Mouse (Mus musculus) leukemia stem cell, adult 10-12 weeks (primary cell): ENCODE results near the gene Maneal. TPM values are rescaled to one million over a fixed set of nuclear protein-coding genes. Genes with fewer than 3 reads are reported as not detected.

Source experiments
- polyA plus RNA-seq: library from polyadenylated mRNA; stranded (reverse); fragments of >175 nt; gene quantifications from 2 replicates; pipeline ENCODE4 v1.2.3, GENCODE M21; 2012; ENCODE audit warnings: low replicate concordance

Maneal gene
- polyA plus RNA-seq = 0.06 TPM in 2 replicates

DNA sequence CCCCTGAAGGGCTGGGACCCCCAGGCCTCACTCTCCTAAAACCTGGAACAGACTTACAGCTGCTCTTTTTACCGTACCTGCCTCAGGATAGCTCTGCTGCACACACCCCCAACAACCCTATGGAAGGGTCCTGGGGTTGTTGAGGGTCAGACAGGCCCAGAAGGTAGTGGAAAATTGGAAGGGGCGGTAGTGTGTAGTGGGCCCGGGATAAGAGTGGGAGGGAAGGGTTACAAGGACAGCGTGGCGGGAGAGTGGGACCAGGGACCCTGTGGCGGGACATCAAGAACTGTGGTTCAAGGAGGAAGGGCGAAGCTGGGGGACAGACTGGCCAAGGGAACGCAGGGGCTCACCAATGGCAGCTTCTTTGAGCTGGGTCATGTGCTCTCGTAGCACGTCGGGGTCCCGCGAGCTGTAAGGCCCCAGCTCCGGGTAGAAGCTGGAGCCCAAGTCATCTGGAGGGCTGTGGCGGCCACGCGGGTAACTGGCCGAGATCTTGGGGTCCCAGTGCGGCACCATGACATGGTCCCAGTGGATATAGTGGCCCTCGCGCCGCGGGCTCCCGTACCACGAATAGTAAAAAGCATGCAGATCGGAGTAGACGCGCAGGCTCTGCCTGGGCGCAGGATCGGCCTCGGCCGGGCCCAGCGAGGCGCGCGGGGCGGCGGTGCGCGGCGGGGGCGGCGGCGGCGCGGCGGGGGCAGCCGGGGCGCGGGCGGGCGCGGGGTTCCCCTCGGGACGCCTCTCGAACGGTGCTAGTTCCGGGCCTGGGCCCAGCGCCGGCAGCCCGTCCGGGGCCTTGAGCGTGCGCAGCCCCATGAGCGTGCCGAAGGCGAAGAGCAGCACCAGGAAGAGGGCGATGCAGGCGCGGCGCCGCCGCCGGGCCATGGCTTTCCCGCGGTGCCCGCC lies at the start of gene Maneal:
Gene Maneal, minus strand, starts transcription at position 889 of the 906 bp plus-strand sequence.

DNA sequence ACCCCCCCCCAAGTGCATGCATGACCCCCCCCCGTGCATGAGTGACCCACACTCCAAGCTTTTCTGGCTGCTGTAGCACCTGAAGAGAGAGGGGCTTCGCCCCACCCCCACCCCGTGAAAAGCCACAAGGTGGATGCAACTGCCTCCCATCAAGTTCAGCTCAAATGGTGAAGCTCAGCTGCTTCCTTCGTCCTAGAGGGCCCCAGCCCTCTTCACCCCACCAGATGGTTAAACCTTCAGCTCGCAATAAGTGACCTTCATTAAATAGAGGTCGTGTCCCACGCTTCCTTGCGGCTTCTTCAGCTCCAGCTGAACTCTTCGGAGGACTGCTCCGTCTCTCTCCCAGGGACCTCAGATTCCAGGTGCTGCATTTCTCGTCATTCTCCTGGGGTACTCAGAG lies 18.6 kb upstream of the Maneal start, which contains the start of gene Epha10:
Gene Epha10, plus strand, starts transcription at position 301 of the 400 bp plus-strand sequence.

GRCm38 (mm10) chr4:124850933-124851658 lies 10.9 kb downstream of the Maneal start, which contains the start of gene 1110065P20Rik:
Gene 1110065P20Rik, minus strand, starts transcription at chr4:124851196.

GRCm38 (mm10) chr4:124850261-124850913 lies 11.6 kb downstream of the Maneal start, which contains the start of gene Yrdc:
Gene Yrdc, plus strand, starts transcription at chr4:124850679.

Other genes starting within 250 kb of the Maneal start
- gene Pou3f1, start 205.4 kb downstream of the Maneal start, polyA plus RNA-seq = 0.07 TPM in 1 of 2 replicates, not detected in the other
- 2.0 and 5.7 TPM in 2 replicates for gene Utp11, start 168.6 kb downstream of the Maneal start, polyA plus RNA-seq
- 4.7 and 5.2 TPM in 2 replicates for gene Fhl3, start 161.5 kb downstream of the Maneal start, polyA plus RNA-seq
- gene Sf3a3, start 147.4 kb downstream of the Maneal start, polyA plus RNA-seq = 12.2 and 18.6 TPM in 2 replicates
- gene Inpp5b, start 120.3 kb downstream of the Maneal start, polyA plus RNA-seq = 13.6 and 14.0 TPM in 2 replicates
- gene Mtf1, start 60.1 kb downstream of the Maneal start, polyA plus RNA-seq = 20.5 and 27.9 TPM in 2 replicates
- 15.5 and 19.7 TPM in 2 replicates for gene Yrdc, start 11.5 kb downstream of the Maneal start, polyA plus RNA-seq
- 16.5 and 22.6 TPM in 2 replicates for gene 1110065P20Rik, start 11.0 kb downstream of the Maneal start, polyA plus RNA-seq
- not detected in 2 replicates for gene Epha10, start 18.7 kb upstream of the Maneal start, polyA plus RNA-seq
- 1.1 and 4.2 TPM in 2 replicates for gene 9930104L06Rik, start 74.9 kb upstream of the Maneal start, polyA plus RNA-seq
- 99.6 and 162 TPM in 2 replicates for gene Cdca8, start 77.1 kb upstream of the Maneal start, polyA plus RNA-seq
- 0.37 TPM in 1 of 2 replicates, not detected in the other for gene Rspo1, start 124.3 kb upstream of the Maneal start, polyA plus RNA-seq
- 11.9 and 46.5 TPM in 2 replicates for gene Gnl2, start 154.4 kb upstream of the Maneal start, polyA plus RNA-seq
- gene Dnali1, start 203.5 kb upstream of the Maneal start, polyA plus RNA-seq = not detected in 2 replicates
- 15.3 and 28.8 TPM in 2 replicates for gene Snip1, start 204.5 kb upstream of the Maneal start, polyA plus RNA-seq
- 35.3 and 48.2 TPM in 2 replicates for gene Meaf6, start 223.0 kb upstream of the Maneal start, polyA plus RNA-seq